Mouse (Mus musculus) left cerebral cortex, postnatal 4 days (tissue): ENCODE results near the gene Pum2. TPM values are rescaled to one million over a fixed set of nuclear protein-coding genes. Genes with fewer than 3 reads are reported as not detected.

Source experiments
- DNase-seq: peaks from one replicate; pipeline ENCODE4 v3.0.0-alpha.2; 2022
- intact Hi-C: fragments of 180-260 bp; cut with DNase I; formaldehyde crosslinking; loops from one replicate; pipeline ENCODE4 v1.15.1; 2025
- total RNA-seq, 2 experiments: library from RNA; stranded (reverse); gene quantifications; 2 replicates each; pipeline ENCODE4 v1.2.3; 2021

Gene Pum2
- total RNA-seq, 2 experiments from 2014 or later = 183 to 192 TPM

DNA sequence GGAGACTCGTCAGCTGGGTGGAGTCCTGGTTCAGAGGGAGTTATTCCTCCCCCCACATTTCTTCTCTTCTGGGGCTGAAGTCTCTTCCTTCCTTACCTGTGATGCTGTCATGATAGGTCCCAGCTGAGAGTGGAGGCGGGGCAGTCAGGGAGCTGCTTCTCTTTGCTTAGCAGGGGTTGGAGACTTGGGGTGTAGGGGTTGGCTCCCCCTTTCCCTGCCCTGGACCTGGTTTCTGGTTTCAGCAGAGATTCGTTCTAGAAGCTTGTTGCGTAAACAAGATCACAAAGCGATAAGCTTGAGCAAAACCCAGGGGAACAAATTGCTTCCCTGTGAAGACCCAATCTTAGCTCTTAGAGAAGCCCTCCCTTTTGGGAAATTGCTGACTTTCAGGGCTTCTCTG lies 112.5 kb downstream of the Pum2 start:
- no peak for DNase-seq
- intact Hi-C loops = no loop called here

DNA sequence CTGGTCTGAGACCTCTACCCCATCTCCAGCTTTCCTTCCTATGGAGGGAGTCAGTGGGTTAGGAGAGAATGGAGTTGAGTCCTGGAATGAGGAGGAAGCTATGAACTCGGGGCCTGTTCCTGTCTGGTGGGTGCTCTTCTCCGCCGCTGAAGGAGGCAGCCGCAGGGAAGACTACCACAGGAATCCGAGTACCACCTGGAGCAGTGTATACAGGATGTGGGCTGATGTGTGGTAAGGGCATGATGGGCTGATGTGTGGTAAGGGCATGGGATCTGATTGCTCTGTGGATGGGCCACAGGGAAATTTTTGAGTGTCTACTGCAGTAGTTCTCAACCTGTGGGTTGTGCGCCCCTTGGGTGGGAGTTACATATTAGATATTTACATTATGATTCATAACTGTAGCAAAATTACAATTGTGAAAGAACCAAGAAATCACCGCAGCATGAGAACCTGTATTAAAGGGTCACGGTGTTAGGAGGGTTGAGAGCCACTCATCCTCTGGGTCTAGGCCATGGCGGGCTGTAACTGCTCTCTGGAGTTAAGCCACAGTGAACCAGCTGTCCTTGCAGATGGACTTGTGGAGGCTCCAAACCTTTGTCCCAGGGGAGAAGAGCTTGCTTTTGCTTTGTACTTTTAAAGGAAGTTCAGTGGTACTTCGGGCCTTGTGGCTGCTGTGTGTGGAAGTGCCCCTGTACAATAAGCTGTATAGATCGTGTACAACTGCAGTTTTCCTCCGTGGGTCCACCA lies 113.2 kb downstream of the Pum2 start:
- DNase-seq = peak; percentile 55
- intact Hi-C loops = no loop called here

DNA sequence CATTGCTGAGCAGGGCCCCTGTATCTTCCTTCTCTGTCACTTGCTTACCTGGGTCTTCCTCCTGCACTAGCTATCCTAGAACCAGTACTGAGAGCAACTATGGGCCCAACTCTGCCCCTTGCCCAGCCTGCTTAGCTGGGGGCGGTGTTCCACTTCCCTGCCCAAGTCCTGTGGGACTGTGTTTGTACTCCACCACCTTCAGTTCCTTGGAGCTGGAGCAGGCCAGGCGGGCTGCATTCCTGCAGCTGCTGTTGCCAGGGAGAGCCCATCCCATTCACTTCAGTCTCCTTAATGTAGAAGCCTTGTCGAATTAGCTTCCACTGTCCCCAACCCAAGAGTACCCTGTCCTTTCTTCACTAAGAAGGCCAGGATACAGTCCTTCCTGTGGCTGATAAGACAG lies 114.5 kb downstream of the Pum2 start:
- intact Hi-C loops = no loop called here
- no peak for DNase-seq

GRCm38 (mm10) chr12:8790615-8791014 lies 116.7 kb downstream of the Pum2 start:
- intact Hi-C loops = no loop called here
- DNase-seq = no peak

- peak; percentile 44 for DNase-seq
- intact Hi-C loops = no loop called here
Measured at GRCm38 (mm10) chr12:8793410-8794051, 119.6 kb downstream of the Pum2 start.

GRCm38 (mm10) chr12:8797936-8798335 lies 124.0 kb downstream of the Pum2 start:
- intact Hi-C loops = no loop called here
- DNase-seq = no peak

DNA sequence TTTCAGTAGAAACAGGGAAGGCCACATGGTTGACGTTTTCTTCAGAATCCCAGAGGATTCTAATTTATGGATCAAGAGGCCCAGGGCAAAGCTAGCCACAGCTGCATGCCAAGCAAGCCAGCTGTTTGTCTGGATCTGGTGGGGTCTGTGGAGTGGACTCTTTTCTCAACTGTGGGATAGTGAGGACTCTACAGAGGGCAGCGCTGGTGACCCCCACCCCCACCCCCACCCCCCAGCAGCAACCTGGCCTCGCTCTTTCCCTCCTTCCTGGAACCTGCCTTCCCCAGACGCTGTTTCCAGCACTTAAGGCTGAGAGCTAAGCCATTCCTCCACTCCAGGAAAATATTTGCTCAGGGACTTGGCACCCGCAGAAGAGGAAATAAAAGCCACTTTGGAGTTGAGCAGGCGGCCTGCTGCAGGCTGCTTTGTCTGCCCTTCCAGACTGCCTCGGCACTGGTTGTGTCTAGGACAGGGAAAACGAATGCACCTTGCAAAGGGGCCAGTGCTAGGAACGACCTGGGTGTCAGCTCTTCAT lies 124.6 kb downstream of the Pum2 start:
- no peak for DNase-seq
- intact Hi-C loops = no loop called here

Other genes starting within 250 kb of the Pum2 start
- gene Rhob, start 174.1 kb upstream of the Pum2 start, total RNA-seq = 100 to 1,000 TPM; 220 to 231 TPM
- not detected for gene Slc7a15, start 75.1 kb upstream of the Pum2 start, total RNA-seq
- 10 to 100 TPM; 16.9 to 20.6 TPM for gene Sdc1, start 97.2 kb downstream of the Pum2 start, total RNA-seq
- 100 to 1,000 TPM; 186 to 191 TPM for gene Laptm4a, start 247.5 kb downstream of the Pum2 start, total RNA-seq